Comparison of ENCODE assay signal across 1 mouse cellular context in the genomic region with DNA sequence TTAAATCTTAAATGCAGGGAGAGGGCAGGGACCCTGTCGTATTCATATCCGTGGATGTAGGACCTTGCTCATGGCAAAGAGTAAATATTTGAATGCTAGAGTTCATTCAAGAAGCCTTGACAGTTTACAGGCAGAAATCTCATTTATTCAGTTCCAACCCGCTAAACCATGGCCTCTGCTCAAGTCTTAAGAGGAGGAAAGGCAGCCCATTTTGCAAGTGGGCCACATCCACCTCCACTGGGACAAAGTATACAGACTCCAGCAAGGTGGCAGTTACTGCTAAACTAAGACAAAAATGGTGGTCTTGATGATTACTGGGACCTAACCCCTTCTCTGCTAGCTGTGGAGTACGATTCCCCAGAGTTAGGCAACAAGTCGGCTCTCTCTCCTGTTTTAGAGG.
A peak's percentile ranks its signal among the peaks of the same experiment; 100 is the strongest.
TF ChIP-seq lines count a peak whose summit lies in the region.

No protein-coding gene starts in this region.

TF ChIP-seq in MEL, 35 proteins besides CTCF, POLR2A, EP300 and RAD21:
- TF ChIP-seq MAZ (IDR thresholded peaks at IDR 0.05; ENCODE audit: low read depth, low read length) (0 out of 2 replicates have a peak, but pooled peaks have one; percentile 14), ETS1 (IDR thresholded peaks at IDR 0.05; ENCODE audit: low read depth, low read length) (no peak)
